Mouse (Mus musculus) erythroblast, embryonic 14.5 days (primary cell): Measurements from ENCODE around the gene Gnaz.

ENCODE experiments used
- GATA1 ChIP-seq: IDR thresholded peaks from 2 replicates; pipeline ENCODE4 v1.6.1; 2012; ENCODE audit warnings: low read length, inconsistent platforms, mixed read lengths
- TAL1 ChIP-seq: IDR thresholded peaks from 3 replicates; pipeline ENCODE4 v1.6.1; 2012; ENCODE audit warnings: low read length, inconsistent platforms, mixed read lengths

- TF ChIP-seq GATA1 = no peak
- TF ChIP-seq TAL1 = no peak
Observed at GRCm38 (mm10) chr10:75021138-75021537, 54.2 kb downstream of the Gnaz start.
